Mouse (Mus musculus) cerebellum, postnatal 10 days (tissue): ENCODE data around the gene Cltb.
A peak's percentile ranks its signal among the peaks of the same experiment; 100 is the strongest.

Source experiments
- DNase-seq, 2 experiments: peaks; one replicate each; pipeline ENCODE4 v3.0.0; 2021; ENCODE audit warnings: mixed read lengths in 2 of 2

The Cltb gene

GRCm38 (mm10) chr13:54596107-54596690, 14.9 kb downstream of the Cltb start:
- no peak for DNase-seq

DNA sequence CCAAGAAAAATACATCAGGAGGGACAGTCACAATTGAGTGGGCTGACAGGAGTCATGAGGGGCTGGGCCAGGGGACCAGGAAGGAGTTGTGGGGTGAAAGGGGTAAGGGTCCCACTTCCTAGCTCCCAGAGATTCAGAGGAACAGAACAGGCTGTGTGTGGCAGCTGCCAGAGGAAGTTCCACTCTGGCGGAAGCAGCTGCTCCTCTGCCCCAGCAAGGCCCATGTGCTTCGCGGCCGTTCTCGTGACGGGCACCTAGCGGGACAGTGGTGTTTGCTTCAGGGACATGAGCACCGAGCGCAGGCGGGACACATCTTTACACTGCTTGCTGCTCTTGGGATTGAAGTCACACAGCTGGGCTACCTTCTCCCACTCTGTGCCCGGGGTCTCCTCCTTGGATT, 17.5 kb downstream of the Cltb start:
- no peak for DNase-seq

GRCm38 (mm10) chr13:54591776-54592356, 19.3 kb downstream of the Cltb start:
- DNase-seq = no peak

DNA sequence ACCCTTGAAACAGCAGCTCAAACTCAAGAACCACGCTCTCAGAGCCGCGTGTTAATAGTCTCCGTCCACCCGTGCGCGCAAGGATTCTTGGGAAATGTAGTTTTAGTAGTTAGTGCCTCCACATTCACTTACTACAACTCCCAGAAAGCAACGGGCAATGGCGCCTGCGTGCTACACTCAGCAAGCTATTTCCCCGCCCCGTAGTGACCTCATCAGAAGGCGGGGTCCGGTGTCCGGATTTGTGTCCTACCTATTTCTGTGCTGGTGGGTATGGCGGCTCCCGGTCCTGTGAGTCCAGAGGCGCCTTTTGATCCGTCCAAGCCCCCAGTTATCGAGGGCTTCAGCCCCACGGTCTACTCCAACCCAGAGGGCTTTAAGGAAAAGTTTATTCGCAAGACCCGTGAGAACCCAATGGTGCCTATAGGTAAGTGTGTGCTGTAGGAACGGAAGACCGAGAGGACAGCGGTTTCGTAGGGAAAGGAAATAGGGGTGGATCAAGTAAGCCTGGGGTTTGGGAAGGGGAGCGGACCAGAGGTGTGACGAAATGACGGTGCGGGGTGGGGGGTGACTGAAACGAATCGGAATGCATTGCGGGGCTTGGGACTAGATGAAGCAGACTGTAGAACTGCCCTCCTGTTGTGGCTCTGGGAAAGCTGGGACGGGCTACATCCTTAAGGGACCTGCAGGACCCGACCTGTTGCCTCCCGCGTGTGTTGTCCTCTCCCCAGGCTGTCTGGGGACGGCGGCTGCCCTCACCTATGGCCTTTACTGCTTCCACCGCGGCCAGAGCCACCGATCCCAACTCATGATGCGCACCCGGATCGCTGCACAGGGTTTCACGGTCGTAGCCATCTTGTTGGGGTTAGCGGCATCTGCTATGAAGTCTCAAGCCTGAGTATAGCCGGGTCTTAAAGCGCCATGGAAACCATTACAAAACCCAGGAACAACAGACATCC, 20.9 kb downstream of the Cltb start, which contains the start of the genes Nop16 and Higd2a:
Gene Nop16, minus strand, starts transcription at position 95 of the 956 bp plus-strand sequence.
Gene Higd2a, plus strand, starts transcription at position 212 of the 956 bp plus-strand sequence.
- peak; percentile 97 to 98 for DNase-seq

GRCm38 (mm10) chr13:54589414-54589995, 21.6 kb downstream of the Cltb start:
- no peak for DNase-seq

- no peak for DNase-seq
These were observed 25.3 kb downstream of the Cltb start for GRCm38 (mm10) chr13:54585831-54586230.

DNA sequence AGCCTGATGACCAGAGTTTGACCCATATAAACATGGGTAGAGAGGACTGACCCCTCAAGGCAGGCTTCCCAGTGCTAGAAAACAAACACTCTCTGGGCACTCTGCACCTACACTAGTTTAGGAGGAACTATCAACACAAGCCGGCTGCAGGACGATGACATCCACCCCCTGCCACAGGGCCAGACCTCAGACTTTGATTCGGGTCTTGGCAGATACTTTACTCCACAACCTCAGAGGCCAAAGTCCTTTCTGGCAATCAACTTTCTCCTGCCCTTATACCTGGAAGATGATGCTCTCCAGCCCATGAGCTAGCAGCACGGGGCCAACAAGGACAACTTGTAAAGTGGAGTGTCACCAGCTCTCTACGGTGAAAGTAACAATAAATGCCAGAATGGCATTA, 28.3 kb downstream of the Cltb start:
- no peak for DNase-seq

DNA sequence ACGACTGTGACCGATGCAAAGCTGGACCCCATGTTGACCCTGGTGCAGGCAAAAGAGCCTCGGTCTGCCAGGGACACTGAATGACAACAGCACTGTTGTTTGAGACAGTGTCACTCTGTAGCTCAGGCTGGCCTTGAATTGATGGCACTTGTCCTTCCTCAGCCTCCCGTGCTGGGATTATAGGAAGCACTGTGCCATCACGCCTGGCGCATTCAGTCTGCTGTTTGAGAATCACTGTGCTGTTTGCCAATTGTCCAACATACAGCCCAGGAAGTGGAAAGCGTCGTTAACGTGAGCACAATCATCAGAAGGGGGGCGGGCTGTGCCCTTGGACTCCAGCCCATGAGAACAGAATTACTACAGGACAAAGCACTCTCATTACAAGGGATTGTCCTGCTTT, 29.0 kb downstream of the Cltb start:
- DNase-seq = no peak

- no peak for DNase-seq
These were observed 29.8 kb downstream of the Cltb start for GRCm38 (mm10) chr13:54581385-54581784.

GRCm38 (mm10) chr13:54577652-54578507, 33.3 kb downstream of the Cltb start:
- DNase-seq = no peak

GRCm38 (mm10) chr13:54575489-54575888, 35.7 kb downstream of the Cltb start:
- peak in 1 of 2 experiments; percentile 30 for DNase-seq

DNA sequence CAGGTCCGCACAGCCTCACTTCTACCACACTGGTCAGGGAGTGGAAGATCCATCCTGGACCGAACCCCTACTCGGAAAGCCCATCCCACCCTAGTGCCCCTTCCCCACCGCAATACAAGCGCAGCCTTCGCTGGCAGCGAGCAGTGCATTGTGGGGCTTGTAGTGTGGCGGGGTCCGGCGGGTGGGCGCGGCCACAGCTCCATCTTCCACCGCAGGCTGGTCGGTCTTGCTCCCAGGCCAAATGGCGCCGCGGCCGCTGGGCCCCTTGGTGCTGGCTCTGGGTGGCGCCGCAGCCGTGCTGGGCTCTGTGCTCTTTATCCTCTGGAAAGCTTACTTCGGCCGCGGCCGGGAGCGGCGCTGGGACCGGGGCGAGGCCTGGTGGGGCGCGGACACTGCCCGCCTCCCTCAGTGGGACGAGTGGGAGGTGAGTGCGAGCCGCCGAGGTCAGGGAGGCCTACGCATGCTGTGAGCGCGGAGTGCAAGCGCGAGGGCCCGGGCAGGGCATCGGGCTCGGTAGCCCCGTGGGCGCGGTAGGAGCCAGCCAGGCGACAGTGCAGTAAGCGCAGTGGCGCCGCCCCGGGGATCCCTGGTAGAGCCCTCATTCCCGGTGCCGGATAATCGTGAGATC, 36.2 kb downstream of the Cltb start, which contains the start of gene Arl10:
Gene Arl10, plus strand, starts transcription at position 162 of the 628 bp plus-strand sequence.
- DNase-seq = peak; percentile 88 to 92

DNA sequence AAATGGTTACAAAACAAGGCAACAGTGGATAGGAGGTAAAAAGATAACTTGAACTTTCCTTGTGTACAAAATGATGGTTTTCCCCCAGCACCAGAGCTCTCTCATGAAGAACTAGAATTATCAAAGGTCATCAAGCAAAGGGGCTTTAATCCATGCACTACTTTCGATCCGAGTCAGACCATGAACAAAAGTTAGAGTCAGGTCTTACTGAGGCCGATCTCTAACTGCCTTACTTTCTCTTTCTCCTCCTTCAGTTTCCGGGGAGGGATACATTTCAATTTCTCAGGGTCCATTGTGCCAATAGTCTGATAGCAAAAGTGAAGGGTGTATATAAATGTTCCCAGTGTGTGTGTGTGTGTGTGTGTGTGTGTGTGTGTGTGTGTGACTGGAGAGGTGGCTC, 38.5 kb downstream of the Cltb start:
- DNase-seq = no peak

GRCm38 (mm10) chr13:54571637-54572036, 39.5 kb downstream of the Cltb start:
- peak; percentile 57 to 70 for DNase-seq

DNA sequence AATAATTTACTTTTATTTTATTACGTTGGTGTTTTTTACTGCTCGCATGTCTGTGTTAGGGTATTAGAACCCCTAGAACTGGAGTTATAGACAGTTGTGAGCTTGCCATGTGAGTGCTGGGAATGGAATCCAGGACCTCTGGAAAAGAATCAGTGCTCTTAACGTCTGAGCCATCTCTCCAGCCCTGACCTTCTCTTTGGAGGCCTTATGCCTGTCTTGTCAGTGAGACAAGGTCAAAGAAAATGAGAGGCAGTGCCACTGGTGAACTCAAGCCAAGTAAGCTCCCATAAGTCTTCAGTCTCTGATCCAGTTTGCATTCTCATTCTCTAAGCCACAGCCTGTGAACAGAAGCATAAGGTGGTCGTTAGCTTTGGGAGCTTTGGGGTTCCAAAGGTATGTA, 40.4 kb downstream of the Cltb start:
- DNase-seq = no peak

DNA sequence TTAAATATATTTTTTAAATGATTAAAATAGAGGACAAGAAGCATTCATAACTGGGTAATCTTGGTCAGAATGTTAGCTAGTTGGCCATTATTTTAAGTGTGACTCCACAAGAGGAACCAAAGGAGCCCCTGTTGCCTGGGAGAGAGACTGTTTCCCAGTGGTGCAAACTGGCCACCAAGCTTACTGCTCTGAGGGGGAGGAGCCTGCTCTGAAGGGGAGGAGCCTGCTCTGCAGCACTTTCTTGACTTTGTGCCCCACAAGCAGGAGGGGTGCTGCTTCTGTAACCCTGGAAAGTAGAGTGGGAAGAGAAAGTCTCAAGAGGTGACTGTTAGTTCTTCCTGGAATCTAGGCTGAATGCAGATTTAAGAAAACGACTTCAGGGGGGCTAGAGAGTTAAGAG, 41.9 kb downstream of the Cltb start:
- no peak for DNase-seq

DNA sequence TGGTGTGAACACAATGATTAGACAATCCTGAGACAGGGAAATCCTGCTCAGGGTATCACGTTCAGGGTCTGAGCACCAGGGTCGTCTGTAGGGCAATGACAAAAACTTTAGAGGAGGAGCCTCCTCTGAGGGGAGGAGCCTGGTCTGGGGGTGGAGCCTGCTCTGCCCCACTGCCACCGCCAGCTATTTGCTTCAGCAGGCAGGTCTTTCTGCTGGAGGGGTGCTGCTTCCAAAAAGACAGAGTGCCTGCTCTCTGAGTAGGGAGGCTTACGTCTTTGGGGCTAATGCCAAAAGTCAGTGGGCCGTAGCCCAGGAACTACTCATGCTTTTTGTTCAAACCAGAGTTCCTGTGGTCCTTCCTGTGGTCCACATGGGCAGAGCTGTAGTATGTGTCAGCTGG, 42.8 kb downstream of the Cltb start:
- no peak for DNase-seq

DNA sequence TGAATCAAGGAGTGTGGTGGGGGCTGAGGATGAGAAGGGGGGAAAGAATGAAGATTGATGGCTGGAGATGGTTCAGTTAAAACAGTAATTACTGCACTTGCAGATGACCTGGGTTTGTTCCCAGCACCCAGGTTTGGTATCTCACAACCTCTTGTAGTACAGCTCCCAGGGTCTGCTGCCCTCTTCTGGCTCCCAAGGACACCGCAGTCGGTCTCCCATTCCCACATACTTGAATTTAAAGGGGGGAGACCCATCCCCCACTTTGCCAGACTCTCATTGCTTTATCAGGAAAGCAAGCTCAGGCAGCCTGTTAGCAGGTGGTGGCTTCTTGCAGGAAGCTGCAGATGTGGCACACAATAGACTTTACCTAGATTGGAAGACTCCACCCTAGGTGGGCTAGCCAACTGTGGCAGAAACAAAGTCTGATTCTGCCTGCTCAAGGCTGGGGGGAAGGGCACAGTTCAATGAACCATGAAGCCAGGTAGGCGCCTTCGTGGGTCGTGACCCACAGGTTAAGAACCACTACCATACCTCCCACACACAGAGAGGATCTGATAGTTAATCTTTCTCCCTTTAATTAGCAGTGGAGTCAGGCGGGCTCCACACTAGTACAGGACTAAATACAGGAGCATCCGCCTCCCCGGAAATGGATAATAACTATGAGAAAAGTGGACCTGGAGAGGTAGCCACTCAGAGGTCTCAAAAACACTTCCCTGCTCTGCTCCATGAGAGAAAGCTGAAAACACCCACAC, 45.4 kb downstream of the Cltb start:
- peak; percentile 81 to 83 for DNase-seq

GRCm38 (mm10) chr13:54565201-54565581, 46.0 kb downstream of the Cltb start, which contains the start of gene 4833439L19Rik:
Gene 4833439L19Rik, minus strand, starts transcription at chr13:54565435.
- peak; percentile 98 for DNase-seq
